Mouse (Mus musculus) C2C12 (cell line): ENCODE data around the gene Acot13. TPM values are rescaled to one million over a fixed set of nuclear protein-coding genes. Genes with fewer than 3 reads are reported as not detected.
A peak's percentile ranks its signal among the peaks of the same experiment; 100 is the strongest.

Experiments
- H3K27me3 ChIP-seq: one replicate; pipeline ENCODE4 v1.6.1; 2011; ENCODE audit not compliant: control insufficient read depth, insufficient read depth, insufficient read length
- H3K36me3 ChIP-seq: one replicate; pipeline ENCODE4 v1.6.1; 2011; ENCODE audit not compliant: control insufficient read depth, insufficient read depth
- H3K4me3 ChIP-seq: one replicate; pipeline ENCODE4 v1.5.1; 2011; ENCODE audit warnings: mild to moderate bottlenecking, control low read depth; ENCODE audit not compliant: poor library complexity, insufficient read depth, severe bottlenecking
- H3K79me2 ChIP-seq: one replicate; pipeline ENCODE4 v1.6.1; 2011; ENCODE audit not compliant: control insufficient read depth, insufficient read depth
- H3K79me3 ChIP-seq: one replicate; pipeline ENCODE4 v1.6.1; 2011; ENCODE audit warnings: low read depth, control low read depth
- H3ac ChIP-seq: one replicate; pipeline ENCODE3; 2011; ENCODE audit warnings: low read depth; ENCODE audit not compliant: control insufficient read depth, insufficient read length
- CEBPB ChIP-seq: IDR thresholded peaks from one replicate; pipeline ENCODE4 v1.6.1; 2011; ENCODE audit warnings: low read depth, mild to moderate bottlenecking, control low read depth, moderate library complexity
- CTCF ChIP-seq: IDR thresholded peaks from one replicate; pipeline ENCODE4 v1.5.1; 2011; ENCODE audit not compliant: control insufficient read depth, insufficient read depth, insufficient read length
- FOSL1 ChIP-seq: IDR thresholded peaks from one replicate; pipeline ENCODE4 v1.8.0; 2011; ENCODE audit warnings: mild to moderate bottlenecking, low read length; ENCODE audit not compliant: poor library complexity, insufficient read depth, severe bottlenecking
- MAX ChIP-seq: IDR thresholded peaks from one replicate; pipeline ENCODE4 v1.6.1; 2011; ENCODE audit warnings: mild to moderate bottlenecking, control low read depth
- MYOD1 ChIP-seq: IDR thresholded peaks from one replicate; pipeline ENCODE4 v1.6.1; 2011; ENCODE audit warnings: low read depth; ENCODE audit not compliant: control insufficient read depth, insufficient read length
- MYOG ChIP-seq: IDR thresholded peaks from one replicate; pipeline ENCODE4 v1.6.1; 2011; ENCODE audit not compliant: control insufficient read depth, insufficient read length; ENCODE audit errors: extremely low read depth
- USF1 ChIP-seq: IDR thresholded peaks from one replicate; pipeline ENCODE4 v1.6.1; 2011; ENCODE audit warnings: low read depth, mild to moderate bottlenecking, control low read depth, moderate library complexity
- polyA plus RNA-seq: library from polyadenylated mRNA; unstranded; fragments of >200 nt; fragmentation: generic; extraction: Trizol; gene quantifications from one replicate; pipeline ENCODE4 v1.2.1, GENCODE M21; 2012; ENCODE audit warnings: missing spikeins

The Acot13 gene
- polyA plus RNA-seq, 1 experiment = 44.4 TPM

DNA sequence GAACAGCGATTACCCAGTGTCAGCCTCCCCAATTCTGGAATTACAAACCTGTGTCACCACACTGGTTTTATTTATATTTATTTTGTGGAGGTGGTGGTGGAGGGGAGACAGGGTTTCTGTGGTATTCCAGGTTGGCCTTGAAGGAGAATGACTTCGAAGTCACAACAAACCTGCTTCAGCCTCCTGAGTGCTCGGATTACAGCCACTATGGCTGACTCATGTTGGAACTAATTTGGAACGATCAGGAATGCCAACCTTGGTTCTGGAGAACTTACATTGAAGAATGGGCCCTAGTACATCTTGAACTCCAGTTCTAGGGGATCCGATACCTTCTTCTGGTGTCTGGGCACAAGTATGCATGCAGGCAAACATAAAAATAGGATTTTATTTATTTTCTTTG lies 32.0 kb downstream of the Acot13 start:
- Histone ChIP-seq H3K79me2 (peaks cover 34% of the 10 kb centered on the region), H3K27me3 (no peaks in the 10 kb centered on the region), H3K4me3 (no peak overlapping the region), H3K36me3 (peaks cover 17% of the 10 kb centered on the region), H3K79me3 (peaks cover 29% of the 10 kb centered on the region), H3ac (no peak overlapping the region)
- TF ChIP-seq MYOD1 (no peak), MYOG (no peak), CTCF (no peak), USF1 (no peak), CEBPB (no peak), FOSL1 (no peak), MAX (no peak)

DNA sequence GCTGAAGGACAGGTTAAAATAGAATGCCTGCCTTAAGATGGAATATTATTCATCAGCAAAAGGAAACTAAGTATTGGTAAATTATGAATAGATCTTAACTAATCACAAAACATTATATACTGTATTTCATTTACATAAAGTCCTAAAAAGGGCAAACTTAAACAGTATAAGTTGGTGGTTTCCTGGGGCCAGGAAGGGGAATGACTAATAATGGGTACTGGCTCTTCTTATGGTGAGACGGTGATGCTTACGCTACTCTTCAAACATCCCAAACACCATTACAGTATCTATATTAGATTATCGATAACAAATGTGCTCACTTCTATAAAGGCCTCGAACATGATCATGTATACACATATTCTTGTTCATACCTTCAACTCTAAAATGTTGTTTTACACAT lies 32.7 kb downstream of the Acot13 start:
- no peaks in the 10 kb centered on the region for H3K27me3 ChIP-seq
- H3K36me3 ChIP-seq = peaks cover 10% of the 10 kb centered on the region
- H3K4me3 ChIP-seq = no peak overlapping the region
- H3K79me2 ChIP-seq = peaks cover 27% of the 10 kb centered on the region
- H3ac ChIP-seq = no peak overlapping the region
- peaks cover 22% of the 10 kb centered on the region for H3K79me3 ChIP-seq
- TF ChIP-seq CEBPB = no peak
- TF ChIP-seq MYOD1 = no peak
- no peak for TF ChIP-seq MYOG
- no peak for TF ChIP-seq MAX
- no peak for TF ChIP-seq FOSL1
- no peak for TF ChIP-seq USF1
- TF ChIP-seq CTCF = no peak

DNA sequence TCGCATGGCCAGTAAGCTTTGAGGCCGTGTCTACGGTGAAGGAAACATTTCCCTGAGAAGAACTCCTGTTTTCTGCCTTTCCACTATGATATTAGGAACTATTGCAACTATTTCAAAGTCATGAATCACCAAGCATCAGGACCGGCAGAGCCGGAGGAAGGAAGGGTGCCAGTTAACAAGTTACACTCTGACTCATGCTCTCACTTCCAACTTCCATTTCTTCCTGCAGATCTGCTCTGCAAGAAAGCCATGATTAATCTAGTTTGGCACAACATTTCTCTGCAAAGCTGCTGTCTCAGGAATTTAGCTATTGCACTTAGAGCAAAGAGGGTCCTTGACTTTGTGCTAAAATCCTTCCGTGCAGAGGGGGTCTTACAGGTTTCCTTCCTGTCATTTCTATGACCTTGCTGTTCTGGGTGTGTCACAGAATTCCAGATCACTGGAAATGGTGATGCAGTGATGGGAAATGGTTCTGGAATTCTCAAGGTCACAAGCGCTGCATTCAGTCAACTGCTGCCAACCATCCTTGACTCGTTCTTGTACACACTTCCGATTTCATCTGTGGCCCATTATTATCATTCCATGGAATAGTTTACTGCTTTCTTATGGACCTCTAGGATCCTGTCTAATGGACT lies 38.8 kb downstream of the Acot13 start:
- Histone ChIP-seq H3ac (no peak overlapping the region), H3K36me3 (no peaks in the 10 kb centered on the region), H3K27me3 (no peaks in the 10 kb centered on the region), H3K4me3 (no peak overlapping the region), H3K79me2 (no peaks in the 10 kb centered on the region), H3K79me3 (no peaks in the 10 kb centered on the region)
- TF ChIP-seq USF1 (no peak), CTCF (no peak), MAX (no peak), MYOD1 (no peak), MYOG (no peak), FOSL1 (no peak)

DNA sequence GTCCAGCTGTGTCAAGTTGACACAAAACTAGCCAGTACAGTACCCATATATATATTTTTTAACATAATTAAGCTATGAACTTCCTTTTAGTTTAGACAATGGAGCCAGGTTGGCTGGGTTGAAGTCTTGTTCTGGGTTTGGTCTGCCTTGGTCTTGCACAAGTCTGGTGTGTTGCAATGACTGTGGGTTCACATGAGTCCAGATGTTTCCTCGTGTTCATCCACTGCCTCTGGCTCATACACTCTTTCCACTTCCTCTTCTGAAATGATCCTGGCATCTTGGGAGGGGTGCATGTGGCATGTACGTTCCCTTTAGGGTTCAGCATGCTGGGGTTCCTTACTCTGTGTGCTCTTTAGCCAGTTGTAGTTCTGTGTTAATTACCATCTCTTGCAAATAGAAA lies 40.0 kb downstream of the Acot13 start:
- Histone ChIP-seq H3K79me2 (no peaks in the 10 kb centered on the region), H3K36me3 (no peaks in the 10 kb centered on the region), H3K79me3 (no peaks in the 10 kb centered on the region), H3K4me3 (no peak overlapping the region), H3ac (no peak overlapping the region), H3K27me3 (no peaks in the 10 kb centered on the region)
- no peak for TF ChIP-seq MAX
- no peak for TF ChIP-seq CTCF
- TF ChIP-seq FOSL1 = no peak
- no peak for TF ChIP-seq MYOD1
- TF ChIP-seq MYOG = no peak
- peak; percentile 75 for TF ChIP-seq CEBPB
- no peak for TF ChIP-seq USF1

DNA sequence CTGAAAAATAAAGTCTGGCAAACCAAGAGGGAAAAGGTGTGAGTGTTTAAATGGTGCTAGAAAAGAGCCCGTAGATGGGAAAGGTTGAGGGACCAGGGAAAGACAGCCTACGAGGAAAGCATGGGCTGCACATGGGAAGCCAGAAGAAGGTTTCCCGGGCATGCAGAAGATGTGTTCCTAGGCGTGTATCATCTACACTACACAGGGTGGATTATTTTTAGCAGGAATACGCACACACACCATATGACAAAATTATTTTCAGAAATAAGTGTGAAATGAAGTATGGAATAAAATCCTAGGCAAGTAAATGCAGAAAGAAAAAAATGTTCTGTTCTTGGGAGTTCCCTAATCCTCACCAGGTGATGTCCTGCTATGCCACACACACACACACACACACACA lies 43.9 kb downstream of the Acot13 start:
- H3K79me3 ChIP-seq = no peaks in the 10 kb centered on the region
- no peaks in the 10 kb centered on the region for H3K27me3 ChIP-seq
- TF ChIP-seq CTCF (no peak), CEBPB (no peak), USF1 (no peak), MYOD1 (no peak), MAX (no peak), FOSL1 (no peak), MYOG (no peak)
- H3ac ChIP-seq = no peak overlapping the region
- no peaks in the 10 kb centered on the region for H3K79me2 ChIP-seq
- H3K4me3 ChIP-seq = no peak overlapping the region
- H3K36me3 ChIP-seq = no peaks in the 10 kb centered on the region
